Mouse (Mus musculus) lung, adult 2 months (tissue): Measurements from ENCODE around the gene Klc1.

Source experiments
- CTCF ChIP-seq: fragments of 200-500 bp; IDR thresholded peaks from 2 replicates; pipeline ENCODE4 v1.5.1; 2011; ENCODE audit warnings: mild to moderate bottlenecking, low read length, control low read depth; ENCODE audit not compliant: insufficient read depth
- POLR2A ChIP-seq: fragments of 200-500 bp; IDR thresholded peaks from 2 replicates; pipeline ENCODE4 v1.6.1; 2011; ENCODE audit warnings: low read depth, mild to moderate bottlenecking, control low read depth, low read length, borderline replicate concordance; ENCODE audit errors: extremely low read depth

DNA sequence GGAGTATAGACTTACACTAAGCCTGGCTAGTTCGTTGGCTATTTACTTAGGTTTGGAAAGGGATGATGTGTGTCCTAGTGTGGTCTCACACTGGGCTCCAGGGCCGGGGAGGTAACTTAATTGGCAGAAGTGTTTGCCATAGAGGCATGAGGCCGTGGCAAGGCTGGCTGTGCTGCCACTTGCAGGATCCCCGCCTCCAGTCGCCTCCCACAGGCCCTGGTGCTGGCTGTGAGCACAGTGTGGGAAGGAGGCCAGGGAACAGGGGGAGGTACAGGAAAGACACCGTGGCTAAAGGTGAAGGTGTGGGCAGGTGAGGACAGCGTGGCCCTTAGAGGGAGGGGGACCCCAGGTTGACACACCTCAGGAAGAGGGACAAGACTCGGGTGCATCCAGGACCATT is 61.3 kb downstream of the Klc1 start:
- TF ChIP-seq CTCF (no peak), POLR2A (no peak)
